Mouse (Mus musculus) embryo, embryonic 9.5 days (tissue): ENCODE measurements around the gene Fam89a.

Experiments
- DNase-seq: peaks from one replicate; pipeline ENCODE4 v3.0.0-alpha.2; 2017; ENCODE audit errors: extremely low spot score

The Fam89a gene

GRCm38 (mm10) chr8:124751709-124752173 is at the start of gene Fam89a:
Gene Fam89a (minus strand): TSS chr8:124751832.
- DNase-seq = peak; percentile 80

DNA sequence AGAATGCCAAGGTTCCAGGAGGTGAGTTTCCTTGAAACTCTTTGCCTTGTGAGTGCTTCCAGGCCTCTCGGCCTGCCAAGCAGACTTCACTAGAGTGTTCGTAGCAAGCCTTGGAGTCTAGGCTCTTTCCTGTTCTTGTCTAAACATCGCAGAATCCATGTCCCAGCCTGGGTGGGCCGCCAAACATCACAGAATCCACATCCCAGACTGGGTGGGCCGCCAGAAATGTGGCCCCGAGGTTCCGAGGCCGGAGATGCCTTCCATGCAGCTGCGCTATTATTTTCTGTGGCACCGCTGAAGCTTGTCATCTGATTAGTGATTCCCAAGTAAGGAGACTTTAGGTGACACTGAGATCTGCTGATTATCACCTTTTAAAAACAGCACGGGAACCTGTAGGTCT is 48.9 kb upstream of the Fam89a start:
- DNase-seq = no peak

GRCm38 (mm10) chr8:124795781-124796488 is 44.3 kb upstream of the Fam89a start:
- no peak for DNase-seq

- DNase-seq = peak; percentile 74
These were observed 42.8 kb upstream of the Fam89a start for GRCm38 (mm10) chr8:124794486-124794780.

- DNase-seq = peak; percentile 32
These were observed 42.2 kb upstream of the Fam89a start for GRCm38 (mm10) chr8:124793661-124794485.

DNA sequence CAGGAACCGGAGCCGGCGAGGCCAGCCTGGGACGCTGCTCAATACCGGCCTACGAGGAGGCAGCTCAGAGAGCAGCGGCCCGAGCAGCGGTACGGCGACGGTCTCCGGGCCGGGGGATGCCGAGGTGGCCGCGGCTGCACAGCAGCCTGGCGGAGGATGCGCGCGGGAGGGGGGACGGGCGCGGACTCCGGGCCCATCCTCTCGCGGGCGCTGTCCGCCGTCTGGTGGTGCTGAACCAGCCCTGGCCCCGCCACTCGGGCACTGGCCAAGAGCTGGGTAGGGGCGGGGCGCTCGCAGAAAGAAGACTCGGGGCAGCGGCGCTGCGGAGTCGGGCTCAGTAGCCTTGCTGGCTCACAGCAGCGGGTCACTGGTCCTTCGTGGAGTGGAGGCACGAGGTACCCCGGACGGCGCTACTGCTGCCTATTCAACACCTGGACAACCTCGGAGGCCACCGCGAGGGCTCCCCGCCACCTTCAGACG is 41.6 kb upstream of the Fam89a start:
- DNase-seq = peak; percentile 91

DNA sequence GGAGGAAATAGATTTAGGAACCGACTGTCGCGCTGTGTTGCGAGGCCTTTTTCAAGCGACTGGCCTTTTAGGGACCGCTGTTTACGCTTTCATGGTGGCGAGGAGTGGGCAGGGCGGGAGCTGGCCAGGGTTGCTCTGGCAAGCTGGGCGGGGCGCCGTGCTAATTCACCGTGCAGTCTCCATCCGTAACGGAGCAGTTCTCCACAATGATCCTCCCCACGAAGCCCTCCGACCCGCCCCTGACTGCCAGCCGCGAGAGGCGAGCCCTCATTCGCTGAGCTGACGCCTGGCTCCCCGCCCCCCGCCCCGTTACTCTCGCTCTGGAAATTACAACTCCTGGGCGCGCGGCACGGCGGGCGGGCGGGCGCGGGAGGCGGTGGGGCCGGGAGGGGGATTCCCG is 41.1 kb upstream of the Fam89a start, which contains the start of gene Trim67:
TSS of gene Trim67 (plus strand) at position 385 of the 400 bp plus-strand sequence.
- DNase-seq = peak; percentile 85

- peak; percentile 33 for DNase-seq
These were observed 40.6 kb upstream of the Fam89a start for GRCm38 (mm10) chr8:124792186-124792585.

DNA sequence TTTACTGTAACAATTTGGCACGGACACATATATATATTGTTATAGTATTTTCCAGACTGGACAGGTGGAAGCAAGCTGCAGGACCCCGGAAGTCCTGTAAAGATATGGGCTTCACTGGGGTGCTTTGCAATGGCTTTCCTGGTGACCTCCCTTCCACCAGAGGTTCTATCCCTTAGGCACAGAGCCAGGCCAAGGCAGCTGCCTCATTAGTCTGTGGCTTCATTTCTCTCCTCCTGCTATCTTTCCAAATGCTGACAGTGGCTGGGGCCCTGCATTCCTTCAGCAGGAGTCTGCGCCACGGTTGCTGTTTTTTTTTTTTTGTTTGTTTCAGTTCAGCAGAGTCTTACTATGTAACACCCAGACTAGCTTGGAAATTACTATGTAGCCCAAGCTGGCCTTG is 40.1 kb upstream of the Fam89a start:
- DNase-seq = no peak

DNA sequence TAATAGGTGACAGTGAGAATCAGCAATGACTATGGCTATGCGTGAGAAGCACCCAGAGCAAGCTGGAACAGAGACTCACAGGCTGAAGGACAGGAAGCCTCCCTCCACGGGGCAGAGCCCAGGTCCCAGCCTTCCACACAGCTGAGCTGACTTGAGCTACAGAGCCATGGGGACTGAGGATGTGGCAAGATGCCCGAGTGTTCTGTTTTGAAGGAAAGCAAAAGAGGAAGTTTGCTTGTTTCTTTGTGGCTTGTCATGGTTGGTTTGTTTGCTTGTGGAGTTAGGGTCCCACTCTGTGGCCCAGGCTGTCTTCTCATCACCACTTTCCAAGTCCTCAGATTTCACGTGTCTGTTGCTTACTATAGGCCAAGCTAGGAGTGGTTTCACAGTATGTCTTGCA is 39.0 kb upstream of the Fam89a start:
- DNase-seq = no peak

DNA sequence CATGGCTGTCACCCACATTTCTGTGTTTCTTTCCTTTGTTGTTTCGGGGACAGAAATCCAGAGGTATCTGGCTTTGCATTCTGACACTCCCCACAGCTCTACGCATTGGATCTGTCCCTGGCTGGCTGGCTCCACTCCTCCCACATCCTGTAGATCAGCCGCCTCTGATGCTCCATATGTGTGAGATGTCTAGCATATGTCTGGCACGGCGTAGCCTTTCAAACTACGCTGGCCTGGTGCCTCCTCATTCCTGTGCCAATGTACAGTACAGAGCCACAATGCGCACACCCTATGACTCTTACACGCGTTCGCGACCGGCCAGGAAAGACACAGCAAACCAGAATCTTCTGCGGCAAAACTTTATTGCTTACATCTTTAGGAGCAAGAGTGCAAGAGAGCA is 33.0 kb upstream of the Fam89a start:
- no peak for DNase-seq

DNA sequence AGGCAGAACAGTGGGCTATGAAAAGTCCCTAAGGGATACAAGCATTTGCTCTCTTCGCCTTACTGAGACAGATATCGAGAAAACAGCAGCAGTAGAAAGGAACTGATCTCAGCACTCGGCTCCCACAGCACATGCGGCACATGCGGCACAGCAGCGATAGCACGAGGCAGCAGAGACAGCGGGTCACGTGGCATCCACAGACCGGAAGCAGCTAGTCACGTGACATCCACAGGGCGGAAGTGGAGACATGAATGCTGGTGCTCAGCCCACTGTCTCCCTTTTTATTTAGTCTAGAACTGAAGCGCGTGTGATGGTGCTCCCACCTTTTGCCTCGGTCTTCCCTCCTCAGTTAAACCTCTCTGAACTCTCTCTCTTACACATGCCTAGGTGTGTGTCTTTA is 31.6 kb upstream of the Fam89a start:
- DNase-seq = no peak

- no peak for DNase-seq
These were observed 30.8 kb upstream of the Fam89a start for GRCm38 (mm10) chr8:124782431-124782830.

GRCm38 (mm10) chr8:124780236-124780635 is 28.6 kb upstream of the Fam89a start:
- peak; percentile 23 for DNase-seq

GRCm38 (mm10) chr8:124775695-124776094 is 24.1 kb upstream of the Fam89a start:
- DNase-seq = peak; percentile 74

DNA sequence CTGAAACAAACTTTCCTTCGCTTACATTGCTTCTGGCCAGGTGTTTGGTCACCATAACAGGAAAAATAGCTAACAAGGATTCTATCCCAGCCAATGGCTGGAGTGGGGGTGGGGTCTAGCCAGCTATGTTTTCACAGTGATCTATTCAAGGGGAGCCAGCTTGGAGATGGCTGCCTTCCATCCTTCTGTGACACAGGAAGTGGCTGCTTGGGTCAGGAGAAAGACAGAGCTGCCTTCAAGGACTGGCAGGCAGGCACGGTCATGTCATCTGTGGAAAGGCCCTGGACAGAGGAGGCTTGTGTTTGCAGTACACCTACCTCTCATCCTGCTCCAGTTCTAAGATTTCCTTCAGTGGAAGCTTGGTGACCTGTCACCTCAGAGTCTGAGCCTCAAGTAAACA is 20.8 kb upstream of the Fam89a start:
- no peak for DNase-seq

- no peak for DNase-seq
These were observed 11.4 kb upstream of the Fam89a start for GRCm38 (mm10) chr8:124763061-124763460.

DNA sequence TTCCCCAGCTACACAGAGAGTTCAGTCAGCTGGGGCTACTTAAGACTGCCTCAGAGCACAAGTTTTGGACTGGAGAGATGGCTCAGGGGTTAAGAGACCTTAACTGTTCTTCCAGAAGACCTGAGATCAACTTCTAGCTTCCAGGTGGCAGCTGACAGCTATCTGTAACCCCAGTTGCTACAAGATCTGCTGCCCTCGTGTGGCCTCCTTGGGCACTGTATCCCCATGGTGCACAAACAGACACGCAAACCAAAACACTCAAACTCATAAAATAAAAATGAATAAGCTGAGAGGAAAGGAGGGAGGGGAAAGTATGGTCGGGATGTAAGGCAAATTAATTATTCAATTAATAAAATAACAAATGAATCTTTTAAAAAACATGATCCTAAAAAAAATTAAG is 6.9 kb upstream of the Fam89a start:
- no peak for DNase-seq

- DNase-seq = no peak
These were observed 5.0 kb upstream of the Fam89a start for GRCm38 (mm10) chr8:124756601-124757000.

- DNase-seq = no peak
These were observed 4.5 kb upstream of the Fam89a start for GRCm38 (mm10) chr8:124756153-124756552.

- no peak for DNase-seq
These were observed 3.8 kb upstream of the Fam89a start for GRCm38 (mm10) chr8:124755481-124755880.

DNA sequence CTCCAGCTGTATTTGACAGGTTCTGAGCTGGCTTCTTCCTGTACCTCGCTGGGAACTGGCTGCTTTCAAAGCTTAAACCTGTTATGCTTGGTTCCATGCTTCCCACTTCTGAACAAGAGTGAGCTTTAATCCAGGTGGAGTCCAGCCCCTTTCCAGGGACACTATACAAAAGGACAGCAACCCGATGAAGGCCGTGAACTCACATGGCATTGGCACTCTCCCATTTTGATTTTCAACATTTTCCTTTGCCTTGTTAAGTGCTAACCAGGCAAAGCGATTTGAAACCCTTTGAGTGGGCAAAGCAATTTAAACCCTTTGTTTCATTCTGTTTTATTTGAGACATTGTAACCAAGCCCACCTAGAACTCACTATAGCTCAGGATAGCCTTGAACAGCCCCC is 3.2 kb upstream of the Fam89a start:
- DNase-seq = no peak
